Mouse (Mus musculus): ENCODE measurements around the gene Agbl1. TPM values are rescaled to one million over a fixed set of nuclear protein-coding genes. Genes with fewer than 3 reads are reported as not detected.

Agbl1 gene
- total and polyA plus RNA-seq, 2 experiments from 2014 or later, result 0.15 to 0.43 TPM

- no peak for TF ChIP-seq CTCF (IDR thresholded peaks at IDR 0.05; ENCODE audit: low read depth)
- no peak overlapping the region for H3K27ac ChIP-seq (ENCODE audit: low read depth, low read length)
Measured at GRCm38 (mm10) chr7:76321866-76322553, 92.3 kb downstream of the Agbl1 start.

GRCm38 (mm10) chr7:76326091-76326490 lies 96.4 kb downstream of the Agbl1 start:
- Histone ChIP-seq H3K27me3 (ENCODE audit: insufficient read depth, low read length) (no peaks in the 10 kb centered on the region), H3K27ac (ENCODE audit: low read depth, low read length) (no peak overlapping the region), H3K36me3 (ENCODE audit: insufficient read depth) (no peaks in the 10 kb centered on the region), H3K4me2 (ENCODE audit: low read depth) (no peak overlapping the region), H3K4me1 (ENCODE audit: insufficient read depth) (no peaks in the 10 kb centered on the region), H3K9ac (no peak overlapping the region), H3K4me3 (ENCODE audit: low read depth, low read length) (no peak overlapping the region), H3K9me3 (ENCODE audit: low read length) (no peaks in the 10 kb centered on the region)
- ATAC-seq (no peak), DNase-seq (no peak)
- 82% methylated on average over 2 of the region's 2 CpGs for WGBS
- no peak for TF ChIP-seq CTCF (IDR thresholded peaks at IDR 0.05; ENCODE audit: low read depth)

More at GRCm38 (mm10) chr7:76321866-76322553, 92.3 kb downstream of the Agbl1 start:
- Histone ChIP-seq H3K4me2 (ENCODE audit: low read depth) (no peak overlapping the region), H3K4me1 (ENCODE audit: insufficient read depth) (no peaks in the 10 kb centered on the region), H3K27me3 (ENCODE audit: insufficient read depth, low read length) (no peaks in the 10 kb centered on the region), H3K36me3 (ENCODE audit: insufficient read depth) (no peaks in the 10 kb centered on the region), H3K9ac (no peak overlapping the region), H3K4me3 (ENCODE audit: low read depth, low read length) (no peak overlapping the region), H3K9me3 (ENCODE audit: low read length) (no peaks in the 10 kb centered on the region)
- no peak for DNase-seq
- ATAC-seq, result no peak
- WGBS, result 86% methylated on average over 4 of the region's 4 CpGs

- no peak for DNase-seq
- H3K4me2 ChIP-seq (ENCODE audit: low read depth), result no peak overlapping the region
- H3K9ac ChIP-seq, result no peak overlapping the region
- H3K27me3 ChIP-seq (ENCODE audit: insufficient read depth, low read length), result no peaks in the 10 kb centered on the region
- no peaks in the 10 kb centered on the region for H3K9me3 ChIP-seq (ENCODE audit: low read length)
- no peaks in the 10 kb centered on the region for H3K36me3 ChIP-seq (ENCODE audit: insufficient read depth)
- H3K4me1 ChIP-seq (ENCODE audit: insufficient read depth), result no peaks in the 10 kb centered on the region
- H3K4me3 ChIP-seq (ENCODE audit: low read depth, low read length), result no peak overlapping the region
- TF ChIP-seq CTCF (IDR thresholded peaks at IDR 0.05; ENCODE audit: low read depth), result no peak
- no peak for ATAC-seq
- 93% methylated on average over 4 of the region's 4 CpGs for WGBS
- H3K27ac ChIP-seq (ENCODE audit: low read depth, low read length), result no peak overlapping the region
Measured at GRCm38 (mm10) chr7:76339308-76339707, 109.6 kb downstream of the Agbl1 start.

GRCm38 (mm10) chr7:76341601-76342000 lies 111.9 kb downstream of the Agbl1 start:
- Histone ChIP-seq H3K4me1 (ENCODE audit: insufficient read depth) (no peaks in the 10 kb centered on the region), H3K4me3 (ENCODE audit: low read depth, low read length) (no peak overlapping the region), H3K27me3 (ENCODE audit: insufficient read depth, low read length) (no peaks in the 10 kb centered on the region), H3K9me3 (ENCODE audit: low read length) (no peaks in the 10 kb centered on the region), H3K27ac (ENCODE audit: low read depth, low read length) (no peak overlapping the region), H3K4me2 (ENCODE audit: low read depth) (no peak overlapping the region), H3K36me3 (ENCODE audit: insufficient read depth) (no peaks in the 10 kb centered on the region), H3K9ac (no peak overlapping the region)
- 95% methylated on average over 1 of the region's 1 CpGs for WGBS
- ATAC-seq (no peak), DNase-seq (no peak)
- no peak for TF ChIP-seq CTCF (IDR thresholded peaks at IDR 0.05; ENCODE audit: low read depth)

- Histone ChIP-seq H3K4me3 (ENCODE audit: low read depth, low read length) (no peak overlapping the region), H3K4me2 (ENCODE audit: low read depth) (no peak overlapping the region), H3K4me1 (ENCODE audit: insufficient read depth) (no peaks in the 10 kb centered on the region), H3K36me3 (ENCODE audit: insufficient read depth) (no peaks in the 10 kb centered on the region), H3K9ac (no peak overlapping the region), H3K27ac (ENCODE audit: low read depth, low read length) (no peak overlapping the region), H3K27me3 (ENCODE audit: insufficient read depth, low read length) (no peaks in the 10 kb centered on the region), H3K9me3 (ENCODE audit: low read length) (no peaks in the 10 kb centered on the region)
- WGBS, result 56% methylated on average over 10 of the region's 10 CpGs
- TF ChIP-seq CTCF (IDR thresholded peaks at IDR 0.05; ENCODE audit: low read depth), result 0 out of 2 replicates have a peak, but pooled peaks have one; percentile 13
- DNase-seq (no peak), ATAC-seq (no peak)
Measured at GRCm38 (mm10) chr7:76353469-76353868, 123.8 kb downstream of the Agbl1 start.

GRCm38 (mm10) chr7:76354510-76354909 lies 124.8 kb downstream of the Agbl1 start:
- no peaks in the 10 kb centered on the region for H3K4me1 ChIP-seq (ENCODE audit: insufficient read depth)
- 19% methylated on average over 3 of the region's 3 CpGs for WGBS
- no peak for ATAC-seq
- no peak overlapping the region for H3K27ac ChIP-seq (ENCODE audit: low read depth, low read length)
- TF ChIP-seq CTCF (IDR thresholded peaks at IDR 0.05; ENCODE audit: low read depth), result peak; percentile 75
- DNase-seq, result peak; percentile 75
- no peaks in the 10 kb centered on the region for H3K27me3 ChIP-seq (ENCODE audit: insufficient read depth, low read length)
- no peak overlapping the region for H3K4me2 ChIP-seq (ENCODE audit: low read depth)
- H3K9me3 ChIP-seq (ENCODE audit: low read length), result no peaks in the 10 kb centered on the region
- no peak overlapping the region for H3K4me3 ChIP-seq (ENCODE audit: low read depth, low read length)
- no peaks in the 10 kb centered on the region for H3K36me3 ChIP-seq (ENCODE audit: insufficient read depth)
- no peak overlapping the region for H3K9ac ChIP-seq

- H3K27me3 ChIP-seq (ENCODE audit: insufficient read depth, low read length), result no peaks in the 10 kb centered on the region
- H3K36me3 ChIP-seq (ENCODE audit: insufficient read depth), result no peaks in the 10 kb centered on the region
- H3K4me2 ChIP-seq (ENCODE audit: low read depth), result no peak overlapping the region
- H3K4me1 ChIP-seq (ENCODE audit: insufficient read depth), result no peaks in the 10 kb centered on the region
- DNase-seq, result no peak
- H3K9ac ChIP-seq, result no peak overlapping the region
- H3K9me3 ChIP-seq (ENCODE audit: low read length), result no peaks in the 10 kb centered on the region
- 36% methylated on average over 4 of the region's 4 CpGs for WGBS
- H3K27ac ChIP-seq (ENCODE audit: low read depth, low read length), result no peak overlapping the region
- no peak for TF ChIP-seq CTCF (IDR thresholded peaks at IDR 0.05; ENCODE audit: low read depth)
- no peak overlapping the region for H3K4me3 ChIP-seq (ENCODE audit: low read depth, low read length)
- ATAC-seq, result no peak
Measured at GRCm38 (mm10) chr7:76371269-76371668, 141.6 kb downstream of the Agbl1 start.
